Mouse (Mus musculus) 416B (cell line): ENCODE results near the gene Twnk.

Experiments
- DNase-seq: peaks from one replicate; pipeline ENCODE4 v3.0.0; 2011; ENCODE audit warnings: low read depth

Twnk gene

DNA sequence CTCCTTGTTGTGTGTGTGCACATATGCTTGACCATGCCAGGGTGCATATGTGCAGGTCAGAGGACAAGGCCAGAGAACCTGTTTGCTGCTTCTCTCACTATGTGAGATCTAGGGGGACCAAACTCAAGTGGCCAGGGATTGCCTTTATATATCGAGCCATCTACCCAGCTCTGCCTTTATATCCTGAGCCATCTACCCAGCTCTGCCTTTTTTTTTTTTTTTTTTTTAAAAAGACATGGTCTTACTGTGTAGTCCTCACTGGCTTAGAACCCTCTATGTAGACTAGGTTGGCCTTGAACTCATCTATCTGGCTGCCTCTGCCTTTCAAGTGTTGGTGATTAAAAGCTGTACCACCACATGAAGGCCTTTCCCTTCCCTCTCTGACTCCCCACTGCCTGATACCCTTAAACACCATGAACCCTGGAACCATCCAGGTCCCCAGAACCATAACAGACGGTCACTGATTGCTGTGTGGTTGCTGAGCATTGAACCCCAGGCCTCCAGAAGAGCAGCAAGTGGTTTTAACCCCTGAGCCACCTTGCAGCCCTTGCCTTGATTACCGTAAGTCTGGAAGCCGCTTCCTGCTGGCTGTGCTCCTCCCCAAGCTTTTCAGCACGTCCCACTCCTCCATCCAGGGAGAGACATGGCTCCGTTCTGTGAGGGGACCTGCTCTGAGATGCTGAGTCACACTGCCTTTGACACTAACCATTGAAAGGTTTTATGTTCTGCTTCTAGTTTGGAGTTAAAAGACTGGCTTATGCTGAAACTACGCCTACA, 1.5 kb upstream of the Twnk start:
- no peak for DNase-seq

DNA sequence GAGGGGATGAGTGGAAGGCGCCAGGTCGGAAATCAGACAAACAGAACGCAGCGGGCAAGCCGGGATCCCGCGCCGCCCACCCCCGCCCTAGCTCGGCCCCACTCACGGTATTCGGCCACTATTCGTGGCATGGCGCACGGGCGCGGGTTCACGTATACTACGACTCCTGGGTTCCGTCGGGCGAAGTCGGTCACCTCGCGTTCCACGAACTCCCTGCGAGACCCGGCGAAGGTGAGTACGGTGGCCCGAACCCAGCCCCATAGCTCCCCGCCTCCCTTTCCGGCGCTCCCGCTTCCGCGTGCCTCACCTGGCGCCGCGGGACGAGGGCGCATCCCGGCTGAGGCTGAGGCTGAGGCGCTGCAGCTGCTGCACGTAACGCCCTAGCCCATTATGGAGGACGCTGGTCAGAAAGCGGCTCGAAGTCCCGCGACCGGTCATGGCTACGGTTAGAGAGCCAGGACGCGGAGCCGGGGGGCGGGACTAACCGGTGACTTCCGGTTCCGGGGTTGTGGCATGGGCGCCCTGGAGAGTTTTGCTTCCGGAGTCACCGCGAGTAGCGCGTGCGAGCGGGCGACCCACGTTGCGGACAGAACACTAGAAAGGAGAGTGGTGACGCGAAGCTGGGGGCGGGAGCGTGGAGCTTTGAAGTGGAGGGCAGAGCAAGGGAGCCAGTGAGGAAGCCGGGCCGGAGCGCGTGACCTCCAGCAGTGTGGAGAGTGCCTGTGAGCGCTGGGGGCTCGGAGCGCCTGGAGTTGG, 672 bp downstream of the Twnk start, which contains the start of gene Mrpl43:
Gene Mrpl43 (minus strand): TSS at position 486 of the 756 bp plus-strand sequence.
- DNase-seq, result peak; percentile 90

DNA sequence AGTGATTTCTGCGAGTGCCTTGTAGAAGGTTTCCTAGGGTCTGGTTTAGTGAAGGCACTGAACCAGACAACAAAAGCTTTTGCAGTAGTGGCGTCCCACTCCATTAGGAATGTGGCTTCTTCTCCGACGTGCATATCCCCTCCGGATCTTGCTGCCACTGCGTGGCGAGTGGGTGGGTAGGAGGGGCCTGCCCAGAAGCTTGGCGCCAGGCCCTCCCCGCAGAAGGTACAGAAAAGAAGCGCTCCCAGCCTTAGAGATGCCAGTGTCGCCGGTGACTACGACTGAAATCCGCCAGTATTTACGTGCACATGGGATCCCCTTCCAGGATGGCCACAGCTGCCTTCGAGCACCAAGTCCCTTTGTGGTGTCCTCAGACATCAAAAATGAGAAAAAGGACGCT, 1.6 kb downstream of the Twnk start:
- DNase-seq, result peak; percentile 39

- DNase-seq, result no peak
Measured at GRCm38 (mm10) chr19:45007425-45008191, 2.1 kb downstream of the Twnk start.

DNA sequence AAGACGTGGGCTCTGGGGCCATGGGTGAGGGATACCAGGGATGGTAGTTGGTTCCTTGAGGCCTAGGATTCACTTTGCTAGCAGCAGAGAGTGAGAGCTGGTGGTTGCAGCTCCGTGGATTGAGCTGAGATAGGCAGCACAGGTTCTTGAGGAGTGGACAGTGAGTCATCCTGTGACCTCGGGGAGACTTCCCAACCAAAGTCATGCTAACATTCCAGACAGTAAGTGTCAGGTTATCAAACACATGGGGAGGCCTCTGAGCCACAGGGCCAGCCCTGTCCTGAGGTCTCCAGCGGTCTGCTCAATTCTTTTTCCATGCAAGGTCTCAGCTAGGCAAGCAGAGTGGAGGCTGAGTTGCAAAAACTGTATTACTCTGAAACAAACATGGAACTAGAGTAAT, 5.2 kb downstream of the Twnk start:
- no peak for DNase-seq

DNA sequence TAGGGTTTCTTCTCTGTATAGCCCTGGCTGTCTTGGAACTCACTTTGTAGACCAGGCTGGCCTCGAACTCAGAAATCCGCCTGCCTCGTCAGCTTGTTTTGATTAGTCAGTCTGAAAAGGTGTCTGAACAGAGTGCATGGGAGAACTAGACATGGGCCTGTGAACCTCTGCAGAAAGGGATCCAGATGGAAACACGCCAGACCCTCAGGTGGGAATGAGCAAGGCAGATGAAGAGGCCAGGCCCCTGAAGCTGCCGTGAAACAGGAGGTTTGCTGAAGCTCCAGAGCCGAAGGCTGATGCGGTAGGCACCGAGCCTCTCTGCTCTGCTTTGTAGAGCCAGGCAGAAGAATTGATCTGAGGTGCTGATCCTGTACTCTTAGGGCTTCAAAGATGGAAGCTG, 6.8 kb downstream of the Twnk start:
- no peak for DNase-seq

GRCm38 (mm10) chr19:45012636-45013035, 7.2 kb downstream of the Twnk start:
- DNase-seq, result peak; percentile 65

GRCm38 (mm10) chr19:45013581-45014225, 8.2 kb downstream of the Twnk start:
- DNase-seq, result no peak

DNA sequence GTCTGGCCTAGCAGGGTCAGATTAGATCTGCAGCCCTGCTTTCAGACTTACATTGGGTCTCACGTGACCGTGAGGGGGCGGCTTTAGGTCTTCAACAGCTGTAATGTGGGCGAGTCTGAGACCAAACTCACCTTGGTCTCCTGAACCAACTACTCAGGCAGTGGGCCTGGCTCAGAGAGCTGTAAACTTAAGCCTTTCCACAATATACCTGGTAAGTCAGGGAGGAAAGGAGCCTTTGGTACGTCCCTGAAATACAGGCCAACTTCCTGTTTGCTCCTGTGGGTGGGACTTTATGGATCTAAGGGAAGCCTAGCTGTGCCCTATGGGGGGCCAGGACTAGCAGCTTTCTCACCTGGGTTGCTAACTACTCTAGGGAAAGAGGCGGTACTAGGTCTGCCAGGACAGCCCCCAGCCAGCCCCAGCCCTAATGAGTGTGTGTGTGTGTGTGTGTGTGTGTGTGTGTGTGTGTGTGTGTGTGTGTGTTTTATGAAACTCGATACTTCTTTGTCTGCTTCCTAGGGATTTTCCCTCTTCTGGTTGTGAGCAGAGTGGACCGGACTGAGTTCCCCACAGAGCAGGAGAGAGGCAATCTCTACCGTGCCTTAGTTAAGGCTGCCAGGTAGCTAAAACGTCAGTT, 9.0 kb downstream of the Twnk start, which contains the start of gene Lzts2:
Gene Lzts2 (plus strand): TSS at position 80 of the 637 bp plus-strand sequence.
- DNase-seq, result peak; percentile 51

DNA sequence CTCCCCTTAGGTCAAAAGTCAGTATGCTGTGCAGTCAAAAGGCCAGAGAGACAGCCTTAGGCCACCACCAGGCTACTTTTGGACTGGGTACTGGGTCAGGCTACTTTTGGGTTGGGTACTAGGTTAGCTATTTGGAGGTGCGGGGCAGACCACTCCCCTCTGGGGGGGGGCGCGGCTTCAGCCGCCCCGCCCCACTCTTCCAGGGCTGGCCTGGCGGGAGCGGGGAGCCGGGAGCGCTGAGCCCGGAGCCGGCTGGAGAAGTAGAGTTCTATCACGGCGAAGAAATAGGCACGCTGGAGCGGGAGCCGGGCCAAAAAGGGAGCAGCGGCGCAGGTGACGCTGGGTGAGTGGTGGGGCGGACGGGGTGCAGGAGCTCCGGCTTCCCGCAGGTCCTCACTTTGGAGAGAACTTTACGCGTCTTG, 9.5 kb downstream of the Twnk start:
- DNase-seq, result no peak

DNA sequence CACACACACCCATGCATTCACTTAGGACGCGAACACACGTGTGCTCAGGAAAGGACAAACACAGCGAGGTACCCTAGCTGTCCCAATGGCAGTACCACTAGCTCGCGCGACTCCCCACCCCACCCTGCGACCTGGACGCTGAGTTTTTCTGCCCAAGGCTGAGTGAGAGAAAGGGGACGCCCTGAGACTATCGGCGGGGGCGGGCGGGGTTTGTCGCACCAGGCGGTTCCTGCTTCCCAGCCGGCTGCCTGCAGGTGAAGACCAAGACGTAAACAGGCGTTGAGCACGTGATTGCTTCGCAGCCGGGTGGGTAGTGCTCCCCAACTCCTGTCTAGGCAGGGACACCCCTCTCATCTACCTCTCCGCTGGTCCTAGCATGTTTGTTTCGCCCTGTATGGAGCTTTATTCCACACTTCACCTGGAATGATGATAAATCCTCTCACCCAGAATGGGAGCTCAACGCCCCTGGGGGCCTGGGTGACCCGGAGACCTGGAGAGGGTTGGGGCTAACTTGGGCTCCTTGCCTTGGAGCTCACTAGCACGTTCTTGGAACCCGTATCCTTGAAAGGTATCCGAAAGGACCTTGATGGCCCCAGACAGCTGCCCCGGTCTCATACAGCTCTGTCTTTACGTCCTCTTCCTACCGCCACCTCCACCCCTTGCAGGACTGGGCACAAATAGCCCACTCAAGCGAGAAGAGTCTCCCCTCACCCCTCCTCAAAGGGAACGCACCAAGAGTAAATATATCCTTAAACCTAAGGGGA, 10.2 kb downstream of the Twnk start:
- DNase-seq, result peak; percentile 63

DNA sequence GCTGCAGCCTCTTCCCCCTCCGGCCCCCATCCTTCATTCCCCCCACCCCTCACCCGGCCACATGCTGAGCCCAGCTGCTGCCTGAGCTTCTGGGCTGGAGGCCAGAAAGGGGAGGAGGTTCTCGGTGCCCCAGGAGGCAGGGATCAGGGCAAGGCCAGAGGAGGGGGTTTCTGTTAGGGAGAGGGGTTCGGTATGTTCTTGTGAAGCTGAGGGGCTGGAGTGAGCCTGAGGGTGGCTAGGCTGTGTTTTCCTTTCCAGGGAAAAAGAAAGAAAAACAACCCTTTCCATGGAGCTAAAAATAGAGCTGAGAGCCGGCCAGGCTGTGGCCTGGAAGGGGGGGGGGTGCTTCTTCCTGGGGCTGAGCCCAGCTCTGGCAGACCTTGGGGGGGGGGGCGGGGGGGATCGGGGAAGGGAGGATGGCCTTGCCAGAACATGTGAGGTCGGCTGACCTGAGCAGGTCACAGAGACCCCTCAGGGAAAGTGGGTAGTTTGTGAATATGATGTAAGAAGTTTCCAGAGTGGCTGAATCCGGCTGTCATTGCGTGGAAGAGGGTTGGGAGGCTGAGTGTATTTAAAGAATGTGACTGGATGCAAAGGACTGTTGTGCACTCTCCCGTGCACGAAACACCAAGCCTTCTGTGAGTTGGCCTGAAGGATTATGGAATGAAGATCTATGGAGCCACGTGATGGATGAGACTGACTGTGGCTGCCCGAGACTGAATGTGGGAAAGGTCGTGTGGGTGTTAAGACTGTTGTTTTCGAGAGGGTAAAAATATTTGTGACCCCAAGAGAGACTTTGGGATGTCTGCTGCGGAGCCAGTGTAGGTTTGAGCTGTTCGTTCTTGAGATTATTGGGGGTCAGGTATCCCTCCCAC, 11.1 kb downstream of the Twnk start:
- peak; percentile 83 for DNase-seq

GRCm38 (mm10) chr19:45017216-45017771, 11.8 kb downstream of the Twnk start:
- DNase-seq, result peak; percentile 86

DNA sequence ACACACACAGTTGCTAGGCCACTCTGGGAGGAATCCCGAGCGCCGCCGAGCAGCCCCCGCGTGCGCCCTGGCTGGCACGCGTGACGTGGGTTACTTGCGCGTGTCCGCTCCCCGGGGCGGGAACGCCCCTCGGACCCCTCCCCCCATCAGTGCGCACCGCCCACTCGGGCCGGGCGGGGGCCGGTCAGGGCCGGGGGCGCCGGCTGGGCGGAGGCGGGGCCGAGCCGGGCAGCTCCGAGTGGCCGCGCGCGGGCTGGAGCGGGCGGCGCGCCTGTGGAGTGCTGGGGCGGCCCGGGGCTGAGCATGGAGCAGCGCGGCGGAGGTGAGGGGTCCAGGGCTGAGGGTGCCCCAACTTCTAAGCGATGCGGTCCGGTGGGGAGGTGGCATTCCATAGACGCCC, 12.4 kb downstream of the Twnk start:
- no peak for DNase-seq

GRCm38 (mm10) chr19:45018351-45018831, 12.9 kb downstream of the Twnk start:
- DNase-seq, result peak; percentile 38

GRCm38 (mm10) chr19:45020348-45020747, 14.9 kb downstream of the Twnk start:
- peak; percentile 42 for DNase-seq

DNA sequence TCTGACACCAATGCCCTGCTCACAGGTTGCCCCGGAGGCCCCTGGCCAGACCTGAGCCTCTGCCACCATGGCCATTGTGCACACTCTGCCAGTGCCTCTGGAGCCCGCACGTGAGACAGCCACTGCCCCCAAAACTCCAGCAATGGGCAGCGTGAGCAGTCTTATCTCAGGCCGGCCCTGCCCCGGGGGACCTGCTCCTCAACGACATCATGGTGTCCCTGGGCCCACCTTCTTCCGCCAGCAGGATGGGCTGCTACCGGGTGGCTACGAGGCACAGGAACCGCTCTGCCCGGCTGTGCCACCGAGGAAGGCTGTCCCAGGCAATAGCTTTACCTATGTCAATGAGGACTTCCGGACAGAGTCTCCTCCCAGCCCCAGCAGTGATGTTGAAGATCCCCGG, 15.9 kb downstream of the Twnk start:
- DNase-seq, result no peak

DNA sequence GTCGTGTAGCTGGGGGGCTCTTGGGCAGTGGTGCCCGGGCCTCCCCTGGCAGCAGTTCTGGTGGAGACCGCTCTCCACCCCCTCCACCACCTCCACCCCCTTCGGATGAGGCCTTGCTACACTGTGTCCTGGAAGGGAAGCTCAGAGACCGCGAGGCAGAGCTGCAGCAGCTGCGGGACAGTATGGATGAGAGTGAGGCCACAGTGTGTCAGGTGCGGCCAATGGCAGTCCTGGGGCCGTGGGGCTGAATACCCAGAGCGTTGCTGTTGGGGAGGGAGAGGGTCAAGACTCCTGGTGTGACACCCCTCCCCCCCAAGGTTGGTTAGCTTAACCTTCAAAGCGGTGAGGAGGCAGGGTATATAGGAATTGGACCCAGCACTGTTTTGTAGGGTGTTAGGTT, 18.5 kb downstream of the Twnk start:
- DNase-seq, result no peak

DNA sequence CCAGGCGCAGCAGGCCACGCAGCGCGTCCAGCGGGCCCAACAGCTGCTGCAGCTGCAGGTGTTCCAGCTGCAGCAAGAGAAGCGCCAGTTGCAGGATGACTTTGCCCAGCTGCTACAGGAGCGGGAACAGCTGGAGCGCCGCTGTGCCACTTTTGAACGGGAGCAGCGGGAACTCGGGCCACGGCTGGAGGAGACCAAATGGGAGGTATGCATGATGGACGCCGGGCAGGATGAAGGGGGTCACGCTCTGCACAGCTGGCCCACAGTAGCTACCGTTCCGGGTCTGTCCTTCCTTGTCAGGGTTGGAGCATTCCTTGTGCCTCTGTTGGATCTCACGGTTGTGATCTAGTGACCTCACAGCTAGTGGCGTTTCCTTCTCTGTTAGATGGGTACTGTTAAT, 19.3 kb downstream of the Twnk start:
- DNase-seq, result no peak
